Mouse (Mus musculus) heart, embryonic 14.5 days (tissue): Measurements from ENCODE around the gene Uvrag. TPM values are rescaled to one million over a fixed set of nuclear protein-coding genes. Genes with fewer than 3 reads are reported as not detected.

ENCODE experiments used
- ATAC-seq: fragments of 200-750 bp; cut with Nextera tagmentation; 2 replicates; pipeline ENCODE4 v1.8.0; 2017; ENCODE audit warnings: low read depth, moderate TSS enrichment; ENCODE audit not compliant: insufficient number of reproducible peaks, insufficient read depth, low FRiP score
- H3K27ac ChIP-seq, 2 experiments: fragments of 200-500 bp in 1 of 2; fragments of 300-500 bp in 1 of 2; sonication (generic) in 1 of 2; replicated peaks in 1 of 2; 2 replicates each; pipeline ENCODE4 v1.5.1; 2012 to 2014; ENCODE audit warnings: low read depth in 2 of 2, low read length in 2 of 2, control low read depth in 1 of 2, mild to moderate bottlenecking in 1 of 2, mixed read lengths in 1 of 2; ENCODE audit not compliant: control insufficient read depth in 1 of 2, insufficient read depth in 1 of 2
- H3K27me3 ChIP-seq: fragments of 300-500 bp; sonication (generic); 2 replicates; pipeline ENCODE4 v1.6.1; 2014; ENCODE audit warnings: mild to moderate bottlenecking, low read length, control low read depth; ENCODE audit not compliant: control insufficient read depth, insufficient read depth
- H3K36me3 ChIP-seq: fragments of 300-500 bp; sonication (generic); 2 replicates; pipeline ENCODE4 v1.6.1; 2014; ENCODE audit warnings: mild to moderate bottlenecking, control low read depth, low read length, mixed read lengths; ENCODE audit not compliant: control insufficient read depth, insufficient read depth
- H3K4me1 ChIP-seq, 2 experiments: fragments of 200-500 bp in 1 of 2; fragments of 300-500 bp in 1 of 2; sonication (generic) in 1 of 2; 2 replicates each; pipeline ENCODE4 v1.6.1; 2012 to 2014; ENCODE audit warnings: low read length in 2 of 2, control low read depth in 1 of 2, mixed read lengths in 1 of 2; ENCODE audit not compliant: control insufficient read depth in 2 of 2, insufficient read depth in 2 of 2
- H3K4me2 ChIP-seq: fragments of 300-500 bp; sonication (generic); 2 replicates; pipeline ENCODE4 v1.6.1; 2014; ENCODE audit warnings: mild to moderate bottlenecking, low read length
- H3K4me3 ChIP-seq, 2 experiments: fragments of 200-500 bp in 1 of 2; fragments of 300-500 bp in 1 of 2; sonication (generic) in 1 of 2; 2 replicates each; pipeline ENCODE4 v1.5.1; 2012 to 2014; ENCODE audit warnings: low read length in 2 of 2, mild to moderate bottlenecking in 2 of 2, control low read depth in 1 of 2, low read depth in 1 of 2, moderate library complexity in 1 of 2; ENCODE audit not compliant: control insufficient read depth in 1 of 2, insufficient read depth in 1 of 2
- H3K9ac ChIP-seq: fragments of 300-500 bp; sonication (generic); 2 replicates; pipeline ENCODE4 v1.6.1; 2014; ENCODE audit warnings: mild to moderate bottlenecking, low read length
- H3K9me3 ChIP-seq: fragments of 300-500 bp; sonication (generic); 2 replicates; pipeline ENCODE4 v1.6.1; 2016; ENCODE audit warnings: low read length, control low read depth; ENCODE audit not compliant: control insufficient read depth
- WGBS: fragments of 180-500 bp; shearing (Covaris S2); extraction: QIAGEN DNeasy Blood & Tissue Kit; methylation state at CpG from one replicate; pipeline ENCODE4 v1.1.7; 2014; 5-methylcytosine and 5-hydroxymethylcytosine counted together
- polyA plus RNA-seq: library from polyadenylated mRNA; unstranded; fragments of >200 nt; fragmentation: Nextera tagmentation; extraction: Ambion mirVana; gene quantifications from 2 replicates; pipeline ENCODE4 v1.2.1, GENCODE M21; 2014

Gene Uvrag
- polyA plus RNA-seq, 1 experiment from 2014 or later = 18.9 TPM

- Histone ChIP-seq H3K9me3 (no peaks in the 10 kb centered on the region), H3K4me1 (peaks cover 0 to 4% of the 10 kb centered on the region in 2 experiments; a peak in 1 of 4 replicates), H3K9ac (no peak overlapping the region), H3K4me3 (no peak overlapping the region), H3K27me3 (no peaks in the 10 kb centered on the region), H3K27ac (no peak overlapping the region), H3K36me3 (no peaks in the 10 kb centered on the region), H3K4me2 (no peak overlapping the region)
- ATAC-seq = no peak
- WGBS = 86% methylated on average over 6 of the region's 6 CpGs
Observed at GRCm38 (mm10) chr7:98916581-98916980, 224.4 kb downstream of the Uvrag start.

- H3K4me3 ChIP-seq = no peak overlapping the region
- no peaks in the 10 kb centered on the region for H3K27me3 ChIP-seq
- no peaks in the 10 kb centered on the region for H3K36me3 ChIP-seq
- no peak overlapping the region for H3K9ac ChIP-seq
- WGBS = 89% methylated on average over 2 of the region's 2 CpGs
- no peak overlapping the region for H3K4me2 ChIP-seq
- no peak for ATAC-seq
- H3K9me3 ChIP-seq = no peaks in the 10 kb centered on the region
- no peak overlapping the region for H3K27ac ChIP-seq
- H3K4me1 ChIP-seq = peaks cover 0 to 4% of the 10 kb centered on the region in 2 experiments; a peak in 1 of 4 replicates
Observed at GRCm38 (mm10) chr7:98912953-98913360, 228.0 kb downstream of the Uvrag start.

- Histone ChIP-seq H3K27me3 (no peaks in the 10 kb centered on the region), H3K9ac (no peak overlapping the region), H3K27ac (no peak overlapping the region), H3K9me3 (no peaks in the 10 kb centered on the region), H3K4me2 (no peak overlapping the region), H3K4me1 (peaks cover 0 to 1% of the 10 kb centered on the region in 2 experiments; a peak in 1 of 4 replicates), H3K4me3 (no peak overlapping the region), H3K36me3 (no peaks in the 10 kb centered on the region)
- no peak for ATAC-seq
- WGBS = 71% methylated on average over 8 of the region's 8 CpGs
Observed at GRCm38 (mm10) chr7:98911276-98911675, 229.7 kb downstream of the Uvrag start.

- H3K4me2 ChIP-seq = no peak overlapping the region
- no peaks in the 10 kb centered on the region for H3K27me3 ChIP-seq
- no peak for ATAC-seq
- no peak overlapping the region for H3K27ac ChIP-seq
- no peaks in the 10 kb centered on the region for H3K36me3 ChIP-seq
- peaks cover 4 to 5% of the 10 kb centered on the region in 2 experiments; a peak in 1 of 4 replicates for H3K4me1 ChIP-seq
- WGBS = 94% methylated on average over 11 of the region's 11 CpGs
- H3K4me3 ChIP-seq = no peak overlapping the region
- no peaks in the 10 kb centered on the region for H3K9me3 ChIP-seq
- no peak overlapping the region for H3K9ac ChIP-seq
Observed at GRCm38 (mm10) chr7:98910712-98911111, 230.2 kb downstream of the Uvrag start.

- WGBS = 87% methylated on average over 11 of the region's 11 CpGs
- H3K27me3 ChIP-seq = no peaks in the 10 kb centered on the region
- no peak overlapping the region for H3K27ac ChIP-seq
- ATAC-seq = no peak
- no peak overlapping the region for H3K9ac ChIP-seq
- no peak overlapping the region for H3K4me3 ChIP-seq
- H3K36me3 ChIP-seq = no peaks in the 10 kb centered on the region
- H3K4me2 ChIP-seq = no peak overlapping the region
- H3K4me1 ChIP-seq = peaks cover 5 to 8% of the 10 kb centered on the region in 2 experiments; a peak in 3 of 4 replicates
- H3K9me3 ChIP-seq = no peaks in the 10 kb centered on the region
Observed at GRCm38 (mm10) chr7:98910164-98910563, 230.8 kb downstream of the Uvrag start.

- 84% methylated on average over 4 of the region's 4 CpGs for WGBS
- no peaks in the 10 kb centered on the region for H3K36me3 ChIP-seq
- H3K4me2 ChIP-seq = no peak overlapping the region
- H3K27ac ChIP-seq = no peak overlapping the region
- no peak overlapping the region for H3K9ac ChIP-seq
- no peaks in the 10 kb centered on the region for H3K9me3 ChIP-seq
- no peak for ATAC-seq
- H3K4me1 ChIP-seq = peaks cover 9 to 19% of the 10 kb centered on the region in 2 experiments
- no peaks in the 10 kb centered on the region for H3K27me3 ChIP-seq
- no peak overlapping the region for H3K4me3 ChIP-seq
Observed at GRCm38 (mm10) chr7:98907476-98907875, 233.5 kb downstream of the Uvrag start.

- Histone ChIP-seq H3K4me3 (no peak overlapping the region), H3K4me1 (peaks cover 9 to 26% of the 10 kb centered on the region in 2 experiments), H3K27me3 (no peaks in the 10 kb centered on the region), H3K36me3 (no peaks in the 10 kb centered on the region), H3K9me3 (no peaks in the 10 kb centered on the region), H3K4me2 (no peak overlapping the region), H3K9ac (no peak overlapping the region), H3K27ac (no peak overlapping the region)
- no peak for ATAC-seq
- 84% methylated on average over 21 of the region's 21 CpGs for WGBS
Observed at GRCm38 (mm10) chr7:98904659-98905362, 236.1 kb downstream of the Uvrag start.

GRCm38 (mm10) chr7:98903884-98904283 is 237.1 kb downstream of the Uvrag start:
- Histone ChIP-seq H3K27ac (no peak overlapping the region), H3K9ac (no peak overlapping the region), H3K4me2 (no peak overlapping the region), H3K4me1 (peaks cover 9 to 29% of the 10 kb centered on the region in 2 experiments), H3K27me3 (no peaks in the 10 kb centered on the region), H3K9me3 (no peaks in the 10 kb centered on the region), H3K36me3 (no peaks in the 10 kb centered on the region), H3K4me3 (no peak overlapping the region)
- ATAC-seq = no peak
- WGBS = 59% methylated on average over 5 of the region's 5 CpGs
